Mouse (Mus musculus) macrophage (primary cell): ENCODE measurements around the gene Adipoq. TPM values are rescaled to one million over a fixed set of nuclear protein-coding genes. Genes with fewer than 3 reads are reported as not detected.
A peak's percentile ranks its signal among the peaks of the same experiment; 100 is the strongest.

Experiments used
- H3K27ac ChIP-seq: fragments of 350-480 bp; formaldehyde crosslinking; 2 replicates; pipeline ENCODE4 v1.9.0; 2021
- H3K36me3 ChIP-seq: fragments of 350-480 bp; formaldehyde crosslinking; 2 replicates; pipeline ENCODE4 v1.9.0; 2021; ENCODE audit errors: inconsistent target
- H3K4me3 ChIP-seq: fragments of 350-480 bp; formaldehyde crosslinking; 2 replicates; pipeline ENCODE4 v1.9.0; 2021; ENCODE audit errors: inconsistent target
- H3K79me2 ChIP-seq: fragments of 350-480 bp; formaldehyde crosslinking; 2 replicates; pipeline ENCODE4 v1.9.0; 2021; ENCODE audit errors: inconsistent target
- WGBS: methylation state at CpG from one replicate; pipeline ENCODE4 v1.1.7; 2026; ENCODE audit warnings: inconsistent platforms; ENCODE audit not compliant: missing documents; 5-methylcytosine and 5-hydroxymethylcytosine counted together
- polyA plus RNA-seq: library from polyadenylated mRNA; stranded (reverse); fragments of 250-400 nt; gene quantifications from 3 replicates; pipeline ENCODE4 v1.2.4, GENCODE M21; 2018; ENCODE audit warnings: inconsistent platforms

The Adipoq gene
- polyA plus RNA-seq, 1 experiment from 2014 or later: not detected

- Histone ChIP-seq H3K27ac (no peak overlapping the region), H3K36me3 (no peaks in the 10 kb centered on the region), H3K79me2 (peaks cover under 1% of the 10 kb centered on the region), H3K4me3 (no peak overlapping the region)
- WGBS: 83% methylated on average over 1 of the region's 1 CpGs
Measured at GRCm38 (mm10) chr16:23132336-23132735, 14.0 kb upstream of the Adipoq start.

DNA sequence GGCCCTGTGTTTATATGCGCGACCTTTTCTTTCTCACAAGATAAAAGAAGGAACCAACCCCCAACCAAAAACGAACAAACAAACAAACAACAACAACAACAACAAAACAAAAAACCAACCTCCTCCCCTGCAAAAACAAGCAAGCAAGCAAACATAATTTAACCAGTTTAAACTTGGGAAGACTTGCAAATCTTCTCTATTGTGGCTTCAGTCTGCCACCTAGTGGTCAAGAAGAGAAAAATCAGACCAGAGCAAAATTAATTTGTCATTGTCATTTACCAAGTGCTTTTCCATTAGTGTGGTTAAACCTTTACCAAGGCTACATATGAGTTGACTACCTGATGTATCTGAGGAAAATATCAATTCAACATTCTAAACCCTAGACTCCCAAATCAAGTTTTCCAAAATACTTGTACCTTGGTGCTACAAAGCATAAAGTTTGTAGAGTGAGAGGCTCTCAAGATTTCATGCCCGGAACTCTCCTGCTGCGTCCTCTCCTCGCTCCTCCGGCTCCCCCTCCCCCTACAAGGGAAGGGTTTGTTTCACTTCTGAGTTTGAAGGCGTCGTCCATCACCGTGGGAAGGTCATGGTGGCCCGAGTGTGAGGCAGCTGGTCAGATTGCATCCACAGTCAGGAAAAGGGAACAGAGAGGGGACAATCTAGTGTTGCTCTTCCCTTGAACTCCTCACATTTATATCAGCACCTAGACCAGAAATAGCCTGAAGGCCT, 10.8 kb upstream of the Adipoq start:
- H3K36me3 ChIP-seq: no peaks in the 10 kb centered on the region
- no peak overlapping the region for H3K4me3 ChIP-seq
- H3K79me2 ChIP-seq: no peaks in the 10 kb centered on the region
- H3K27ac ChIP-seq: peak overlapping the region; percentile 60
- 19% methylated on average over 10 of the region's 11 CpGs for WGBS

DNA sequence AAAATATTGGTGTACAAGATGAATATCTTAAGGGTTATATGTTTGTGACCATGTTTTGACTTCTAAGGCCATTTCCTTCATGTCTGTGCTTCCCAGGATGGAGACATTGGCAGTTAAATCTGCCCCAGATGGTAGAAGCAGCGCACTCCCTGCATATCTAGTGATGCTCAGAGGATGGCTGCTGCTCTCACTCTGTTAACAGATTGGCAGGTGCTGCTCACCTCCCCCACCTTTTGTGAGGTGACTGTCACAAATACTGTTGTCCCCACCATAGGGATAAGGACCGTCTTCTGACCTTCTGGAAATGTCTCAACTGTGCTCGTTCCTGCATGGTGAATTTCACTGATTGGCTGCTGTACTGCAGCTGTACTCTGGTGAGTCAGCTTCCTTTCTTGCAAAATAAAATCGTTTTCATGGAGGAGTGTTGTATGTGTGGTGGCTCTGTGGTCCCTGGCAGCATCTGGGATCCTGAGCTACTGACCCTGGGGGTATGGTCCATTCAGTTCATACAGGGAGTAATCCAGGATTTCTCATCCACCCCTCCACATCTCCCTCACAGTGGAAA, 9.8 kb upstream of the Adipoq start:
- H3K4me3 ChIP-seq: no peak overlapping the region
- peak overlapping the region; percentile 60 for H3K27ac ChIP-seq
- 33% methylated on average over 3 of the region's 4 CpGs for WGBS
- H3K79me2 ChIP-seq: no peaks in the 10 kb centered on the region
- H3K36me3 ChIP-seq: no peaks in the 10 kb centered on the region

DNA sequence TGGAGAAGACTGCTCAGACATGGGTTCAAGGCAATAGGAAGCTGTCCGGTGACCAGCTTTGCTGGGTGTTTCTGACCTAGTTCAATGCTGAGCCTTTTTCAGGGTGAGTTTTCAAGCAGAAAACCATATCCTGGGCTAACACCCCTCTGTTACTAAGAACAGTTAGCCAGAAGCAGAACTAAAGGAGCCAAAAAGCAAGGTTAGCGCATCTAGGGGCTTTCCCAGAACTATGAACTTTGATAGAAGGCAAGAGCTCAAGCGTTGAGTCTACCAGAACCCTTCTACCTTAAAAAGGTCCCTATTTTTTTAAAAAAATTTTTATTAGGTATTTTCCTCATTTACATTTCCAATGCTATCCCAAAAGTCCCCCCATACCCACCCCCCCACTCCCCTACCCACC, 5.4 kb upstream of the Adipoq start:
- H3K79me2 ChIP-seq: no peaks in the 10 kb centered on the region
- WGBS: 92% methylated on average over 3 of the region's 3 CpGs
- no peak overlapping the region for H3K27ac ChIP-seq
- no peaks in the 10 kb centered on the region for H3K36me3 ChIP-seq
- H3K4me3 ChIP-seq: no peak overlapping the region

- WGBS: 19% methylated on average over 7 of the region's 7 CpGs
- Histone ChIP-seq H3K27ac (no peak overlapping the region), H3K36me3 (no peaks in the 10 kb centered on the region)
Measured at GRCm38 (mm10) chr16:23144326-23144725, 2.0 kb upstream of the Adipoq start.

DNA sequence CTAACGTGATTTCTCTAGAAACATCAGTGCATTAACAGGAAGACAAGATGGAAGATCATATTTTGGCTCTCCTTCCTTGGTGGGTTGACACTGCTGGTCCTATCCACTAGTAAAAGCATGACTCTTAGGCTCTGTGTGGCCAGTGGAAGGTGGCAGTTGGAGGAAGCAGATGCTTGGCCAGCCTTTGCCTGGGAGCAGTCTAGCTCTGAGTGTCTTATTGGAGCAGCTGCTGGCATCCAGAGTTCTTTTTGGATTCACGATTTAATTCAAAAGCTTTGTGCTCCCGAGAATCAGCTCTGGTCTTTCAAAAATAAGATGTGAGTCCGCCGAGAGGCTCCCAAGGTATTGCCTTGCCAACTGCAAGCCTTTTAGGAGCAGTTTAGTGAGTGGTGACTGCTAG, 1.1 kb upstream of the Adipoq start:
- Histone ChIP-seq H3K36me3 (no peaks in the 10 kb centered on the region), H3K27ac (no peak overlapping the region), H3K79me2 (no peaks in the 10 kb centered on the region), H3K4me3 (no peak overlapping the region)
- WGBS: 86% methylated on average over 5 of the region's 5 CpGs

More at GRCm38 (mm10) chr16:23144326-23144725, 2.0 kb upstream of the Adipoq start:
- Histone ChIP-seq H3K4me3 (no peak overlapping the region), H3K79me2 (no peaks in the 10 kb centered on the region)

DNA sequence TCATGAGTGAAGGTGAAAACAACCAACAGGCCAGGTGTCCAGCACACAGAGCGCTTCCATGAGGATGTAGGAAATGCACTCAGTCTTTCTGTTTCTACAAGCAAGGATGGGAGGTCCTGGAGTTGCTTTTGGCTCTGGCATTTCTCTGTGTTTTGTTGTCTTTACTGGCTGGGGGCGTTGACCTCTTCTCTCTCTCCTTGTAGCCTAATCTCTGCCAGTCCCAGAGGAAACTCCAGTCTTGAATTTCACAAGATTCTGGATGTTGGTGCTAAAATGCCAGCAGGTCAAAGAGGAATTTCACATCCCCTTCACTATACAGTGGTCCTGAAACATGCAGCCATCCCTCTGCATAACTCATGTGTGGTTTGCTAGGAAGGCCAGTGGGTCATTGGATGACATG, 2.6 kb downstream of the Adipoq start:
- Histone ChIP-seq H3K79me2 (no peaks in the 10 kb centered on the region), H3K27ac (no peak overlapping the region), H3K36me3 (no peaks in the 10 kb centered on the region), H3K4me3 (no peak overlapping the region)
- WGBS: 88% methylated on average over 2 of the region's 2 CpGs

DNA sequence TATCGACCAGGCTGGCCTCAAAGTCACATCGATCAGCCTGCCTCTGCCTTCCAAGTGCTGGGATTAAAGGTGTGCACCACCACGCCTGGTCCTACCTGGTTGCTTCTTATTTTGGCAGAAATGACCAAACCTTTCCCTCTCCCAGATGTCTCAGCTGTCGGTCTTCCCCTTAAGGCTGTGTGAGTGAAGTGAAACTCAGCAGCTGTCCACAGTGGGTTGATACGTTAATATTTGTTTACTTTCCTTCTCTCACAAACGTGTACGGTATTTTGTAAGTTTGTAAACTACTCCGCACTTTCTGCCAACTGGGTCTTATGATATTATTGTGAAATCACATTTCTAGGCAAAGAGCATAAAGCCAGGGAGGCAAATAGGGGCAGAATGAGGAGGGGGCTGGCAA, 3.1 kb downstream of the Adipoq start:
- H3K36me3 ChIP-seq: no peaks in the 10 kb centered on the region
- no peak overlapping the region for H3K4me3 ChIP-seq
- no peaks in the 10 kb centered on the region for H3K79me2 ChIP-seq
- 59% methylated on average over 8 of the region's 8 CpGs for WGBS
- no peak overlapping the region for H3K27ac ChIP-seq

- 27% methylated on average over 2 of the region's 2 CpGs for WGBS
- no peaks in the 10 kb centered on the region for H3K36me3 ChIP-seq
- no peak overlapping the region for H3K27ac ChIP-seq
- H3K4me3 ChIP-seq: no peak overlapping the region
- no peaks in the 10 kb centered on the region for H3K79me2 ChIP-seq
Measured at GRCm38 (mm10) chr16:23151423-23151822, 5.1 kb downstream of the Adipoq start.

- Histone ChIP-seq H3K36me3 (no peaks in the 10 kb centered on the region), H3K79me2 (no peaks in the 10 kb centered on the region), H3K4me3 (no peak overlapping the region), H3K27ac (no peak overlapping the region)
- 93% methylated on average over 5 of the region's 5 CpGs for WGBS
Measured at GRCm38 (mm10) chr16:23154261-23154660, 7.9 kb downstream of the Adipoq start.

GRCm38 (mm10) chr16:23157013-23157412, 10.7 kb downstream of the Adipoq start:
- H3K36me3 ChIP-seq: no peaks in the 10 kb centered on the region
- no peak overlapping the region for H3K27ac ChIP-seq
- 94% methylated on average over 13 of the region's 13 CpGs for WGBS
- no peaks in the 10 kb centered on the region for H3K79me2 ChIP-seq
- H3K4me3 ChIP-seq: no peak overlapping the region

DNA sequence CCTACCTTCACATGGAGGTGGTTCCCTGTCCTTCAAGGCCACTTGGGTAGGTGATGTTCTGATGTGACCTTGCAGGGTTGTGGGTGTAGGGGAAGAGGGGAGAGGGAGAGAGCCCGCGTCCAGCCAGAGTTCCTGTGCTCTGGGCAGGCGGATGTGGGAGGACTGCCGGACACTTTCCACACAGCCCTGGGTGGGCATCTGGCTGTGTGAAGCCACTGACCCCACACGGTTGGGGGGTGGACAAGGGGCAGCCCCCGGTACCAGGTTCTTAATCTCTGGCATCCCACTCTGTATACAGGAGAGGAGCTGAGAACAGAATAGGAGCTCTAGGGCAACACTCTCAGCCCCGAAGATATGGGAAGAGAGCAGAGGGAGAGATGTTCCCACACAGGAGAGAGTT, 12.0 kb downstream of the Adipoq start:
- H3K4me3 ChIP-seq: no peak overlapping the region
- H3K79me2 ChIP-seq: no peaks in the 10 kb centered on the region
- 91% methylated on average over 7 of the region's 7 CpGs for WGBS
- no peak overlapping the region for H3K27ac ChIP-seq
- no peaks in the 10 kb centered on the region for H3K36me3 ChIP-seq

DNA sequence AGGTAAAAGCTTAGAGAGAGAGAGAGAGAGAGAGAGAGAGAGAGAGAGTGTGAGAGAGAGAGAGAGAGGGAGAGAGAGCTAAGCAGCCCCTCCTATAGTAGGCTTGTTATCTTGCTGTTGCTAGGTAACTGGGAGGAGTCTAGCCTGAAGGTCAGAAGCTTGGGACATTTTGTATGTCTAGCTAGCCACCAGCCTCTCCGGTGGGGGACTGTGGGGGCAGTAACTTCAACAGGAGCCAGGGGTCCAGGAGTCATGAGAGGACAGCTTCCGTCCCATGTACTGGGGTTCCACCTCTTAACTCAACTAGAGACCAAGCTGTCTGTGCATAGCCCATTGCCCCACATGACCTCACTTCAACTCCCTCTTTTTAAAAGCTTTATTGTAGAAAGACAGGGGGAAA, 12.6 kb downstream of the Adipoq start:
- 75% methylated on average over 2 of the region's 2 CpGs for WGBS
- H3K36me3 ChIP-seq: no peaks in the 10 kb centered on the region
- no peak overlapping the region for H3K4me3 ChIP-seq
- no peak overlapping the region for H3K27ac ChIP-seq
- no peaks in the 10 kb centered on the region for H3K79me2 ChIP-seq

DNA sequence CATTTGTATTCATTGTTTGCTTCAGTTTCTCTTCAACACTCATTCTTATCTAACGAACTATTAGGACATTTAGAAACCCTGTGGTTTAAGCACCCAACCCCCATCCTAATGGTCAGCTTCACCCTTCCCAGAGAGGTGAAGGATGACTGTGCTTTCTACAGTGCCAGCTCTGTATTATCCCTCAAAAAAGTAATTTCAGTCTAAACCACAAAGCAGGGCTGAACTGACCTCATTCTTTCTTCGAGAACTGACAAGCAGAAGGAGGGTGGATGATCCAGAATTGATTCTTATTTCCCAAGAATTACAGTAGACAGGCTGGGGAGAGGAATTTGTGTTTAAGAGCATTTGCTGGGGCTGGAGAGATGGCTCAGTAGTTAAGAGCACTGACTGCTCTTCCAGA, 13.4 kb downstream of the Adipoq start:
- H3K4me3 ChIP-seq: no peak overlapping the region
- no peaks in the 10 kb centered on the region for H3K36me3 ChIP-seq
- 8% methylated on average over 2 of the region's 2 CpGs for WGBS
- no peak overlapping the region for H3K27ac ChIP-seq
- no peaks in the 10 kb centered on the region for H3K79me2 ChIP-seq

GRCm38 (mm10) chr16:23162116-23162515, 15.8 kb downstream of the Adipoq start:
- H3K27ac ChIP-seq: no peak overlapping the region
- no peaks in the 10 kb centered on the region for H3K36me3 ChIP-seq
- 33% methylated on average over 2 of the region's 3 CpGs for WGBS
- no peak overlapping the region for H3K4me3 ChIP-seq
- no peaks in the 10 kb centered on the region for H3K79me2 ChIP-seq

GRCm38 (mm10) chr16:23164443-23164842, 18.1 kb downstream of the Adipoq start:
- H3K27ac ChIP-seq: no peak overlapping the region
- H3K36me3 ChIP-seq: no peaks in the 10 kb centered on the region
- H3K79me2 ChIP-seq: no peaks in the 10 kb centered on the region
- no peak overlapping the region for H3K4me3 ChIP-seq
- WGBS: 81% methylated on average over 6 of the region's 6 CpGs
